Mouse (Mus musculus) liver, postnatal 0 days (tissue): ENCODE results near the gene Kcnb1. TPM values are rescaled to one million over a fixed set of nuclear protein-coding genes. Genes with fewer than 3 reads are reported as not detected.

Source experiments
- ATAC-seq: fragments of 200-750 bp; cut with Nextera tagmentation; 2 replicates; pipeline ENCODE4 v1.8.0; 2017; ENCODE audit warnings: mild to moderate bottlenecking, moderate library complexity
- DNase-seq: peaks from one replicate; pipeline ENCODE4 v3.0.0-alpha.2; 2016
- H3K27ac ChIP-seq: fragments of 300-500 bp; sonication (generic); 2 replicates; pipeline ENCODE4 v1.5.1; 2014; ENCODE audit warnings: antibody characterized with exemption, moderate library complexity, mild to moderate bottlenecking, low read depth
- H3K27me3 ChIP-seq: fragments of 300-500 bp; sonication (generic); 2 replicates; pipeline ENCODE4 v1.6.1; 2014; ENCODE audit warnings: low read length, control low read depth, mixed read lengths; ENCODE audit not compliant: insufficient read depth
- H3K36me3 ChIP-seq: fragments of 300-500 bp; sonication (generic); replicated peaks from 2 replicates; pipeline ENCODE4 v1.6.1; 2014; ENCODE audit warnings: mild to moderate bottlenecking, control low read depth, low read length, moderate library complexity, mixed read lengths; ENCODE audit not compliant: insufficient read depth
- H3K4me1 ChIP-seq: fragments of 300-500 bp; sonication (generic); 2 replicates; pipeline ENCODE4 v1.6.1; 2014; ENCODE audit warnings: antibody characterized with exemption, mild to moderate bottlenecking, control low read depth; ENCODE audit not compliant: insufficient read depth
- H3K4me2 ChIP-seq: fragments of 300-500 bp; sonication (generic); 2 replicates; pipeline ENCODE4 v1.6.1; 2014; ENCODE audit warnings: low read depth, mild to moderate bottlenecking, low read length, moderate library complexity, mixed read lengths
- H3K4me3 ChIP-seq: fragments of 300-500 bp; sonication (generic); 2 replicates; pipeline ENCODE4 v1.5.1; 2014; ENCODE audit warnings: low read depth, low read length
- H3K9ac ChIP-seq: fragments of 300-500 bp; sonication (generic); replicated peaks from 2 replicates; pipeline ENCODE4 v1.6.1; 2014; ENCODE audit warnings: mild to moderate bottlenecking, moderate library complexity
- H3K9me3 ChIP-seq: fragments of 300-500 bp; sonication (generic); 2 replicates; pipeline ENCODE4 v1.6.1; 2016; ENCODE audit warnings: mild to moderate bottlenecking, control low read depth, low read length, mixed read lengths
- CTCF ChIP-seq: sonication (generic); IDR thresholded peaks from 2 replicates; pipeline ENCODE4 v1.5.1; 2016; ENCODE audit warnings: antibody characterized with exemption, low read depth
- EP300 ChIP-seq: IDR thresholded peaks from 2 replicates; pipeline ENCODE4 v1.6.1; 2016; ENCODE audit warnings: antibody characterized with exemption, low read depth, mild to moderate bottlenecking
- WGBS: fragments of 180-500 bp; shearing (Covaris S2); extraction: QIAGEN DNeasy Blood & Tissue Kit; methylation state at CpG from one replicate; pipeline ENCODE4 v1.1.7; 2014; ENCODE audit not compliant: insufficient replicate concordance; 5-methylcytosine and 5-hydroxymethylcytosine counted together
- polyA plus RNA-seq: library from polyadenylated mRNA; unstranded; fragments of >200 nt; fragmentation: Nextera tagmentation; extraction: Ambion mirVana; gene quantifications from 2 replicates; pipeline ENCODE4 v1.2.1, GENCODE M21; 2015

Kcnb1 gene
- polyA plus RNA-seq, 1 experiment from 2014 or later = 0.11 TPM

DNA sequence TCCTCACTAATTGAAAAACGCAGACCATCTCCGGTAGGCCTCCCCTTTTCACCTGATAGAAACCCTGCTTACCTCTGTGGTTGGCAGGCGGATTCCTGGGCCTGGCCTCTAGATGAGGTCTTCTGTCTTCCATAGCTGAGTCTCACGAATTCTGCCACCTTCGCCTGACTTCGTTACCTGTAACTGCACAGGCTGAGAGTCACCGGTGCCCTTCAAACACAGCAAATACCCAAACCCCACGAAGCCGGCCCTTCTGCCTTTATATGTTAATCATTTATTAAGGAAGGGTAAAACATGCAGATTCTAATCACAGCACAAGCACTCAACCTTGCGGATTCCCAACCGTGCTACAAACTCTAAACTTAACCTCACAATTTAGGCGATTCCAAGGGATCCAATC lies 130.0 kb downstream of the Kcnb1 start:
- WGBS = 71% methylated on average over 12 of the region's 12 CpGs
- peak overlapping the region; percentile 53 for H3K9ac ChIP-seq
- no peaks in the 10 kb centered on the region for H3K9me3 ChIP-seq
- H3K4me2 ChIP-seq = peak overlapping the region; percentile 89
- DNase-seq (no peak), ATAC-seq (no peak)
- no peaks in the 10 kb centered on the region for H3K27me3 ChIP-seq
- peak overlapping the region; percentile 65 for H3K27ac ChIP-seq
- TF ChIP-seq EP300 (no peak), CTCF (no peak)
- peak overlapping the region; percentile 92; the same call in 1 of the 2 replicates for H3K4me3 ChIP-seq
- H3K4me1 ChIP-seq = peaks cover 35% of the 10 kb centered on the region
- peaks cover 49% of the 10 kb centered on the region for H3K36me3 ChIP-seq

DNA sequence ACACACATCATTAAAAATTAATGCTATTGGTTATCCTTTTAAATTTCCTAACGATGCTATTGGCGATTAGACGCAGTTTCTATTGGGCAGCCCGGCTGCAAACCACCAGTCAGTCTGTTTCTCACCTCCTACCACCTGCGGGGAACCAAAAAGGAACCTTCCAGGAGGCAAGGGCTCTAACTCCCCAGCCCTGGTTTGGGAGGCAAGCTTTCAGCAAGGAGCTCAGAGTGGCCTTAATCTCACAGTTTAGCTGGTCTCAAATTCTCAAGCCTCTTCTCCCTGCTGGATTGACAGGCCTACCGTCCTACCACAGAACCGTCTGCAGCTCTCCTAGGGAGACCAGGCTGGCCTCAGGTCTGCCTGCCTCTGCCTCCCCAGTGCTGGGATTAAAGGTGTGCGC lies 130.4 kb downstream of the Kcnb1 start:
- H3K36me3 ChIP-seq = peaks cover 49% of the 10 kb centered on the region
- H3K4me2 ChIP-seq = peak overlapping the region; percentile 89
- H3K9ac ChIP-seq = peak overlapping the region; percentile 53
- no peaks in the 10 kb centered on the region for H3K9me3 ChIP-seq
- peaks cover 32% of the 10 kb centered on the region for H3K4me1 ChIP-seq
- 0 out of 2 replicates have a peak overlapping the region, but pooled peaks have one; percentile 92 for H3K4me3 ChIP-seq
- no peaks in the 10 kb centered on the region for H3K27me3 ChIP-seq
- 78% methylated on average over 8 of the region's 8 CpGs for WGBS
- peak overlapping the region; percentile 65 for H3K27ac ChIP-seq
- DNase-seq (no peak), ATAC-seq (no peak)
- TF ChIP-seq CTCF = no peak
- TF ChIP-seq EP300 = no peak

DNA sequence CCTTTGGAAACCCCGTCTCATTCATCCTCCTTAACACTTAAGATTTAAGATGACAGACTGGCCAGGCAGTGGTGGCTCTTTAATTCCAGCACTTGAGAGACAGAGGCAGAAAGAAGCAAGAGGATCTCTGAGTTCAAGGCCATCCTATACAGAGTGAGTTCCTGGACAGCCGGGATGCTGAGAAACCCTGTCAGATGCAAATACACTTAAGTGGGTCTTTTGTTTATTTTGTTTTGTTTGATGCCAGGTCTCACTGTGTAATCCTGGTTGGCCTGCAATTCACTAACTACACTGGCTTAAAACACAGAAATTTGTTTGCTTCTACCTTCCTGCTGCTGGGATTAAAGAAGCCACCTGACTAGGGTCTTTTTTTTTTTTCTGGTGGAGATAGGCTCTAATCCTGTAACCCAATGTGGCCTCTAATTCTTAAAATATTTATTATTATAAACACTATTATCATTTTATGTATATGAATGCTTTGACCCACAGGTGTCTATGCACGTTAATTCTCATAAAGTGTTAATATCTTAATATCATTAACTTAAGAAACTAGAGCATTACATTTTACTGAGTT lies 131.1 kb downstream of the Kcnb1 start:
- Histone ChIP-seq H3K9me3 (no peaks in the 10 kb centered on the region), H3K27ac (peak overlapping the region; percentile 58), H3K9ac (no peak overlapping the region; the same call in 1 of the 2 replicates), H3K36me3 (peaks cover 53% of the 10 kb centered on the region), H3K4me1 (peaks cover 29% of the 10 kb centered on the region), H3K4me2 (peak overlapping the region; percentile 89), H3K27me3 (no peaks in the 10 kb centered on the region), H3K4me3 (no peak overlapping the region)
- no peak for DNase-seq
- TF ChIP-seq EP300 (no peak), CTCF (no peak)
- no peak for ATAC-seq
- 73% methylated on average over 3 of the region's 3 CpGs for WGBS

DNA sequence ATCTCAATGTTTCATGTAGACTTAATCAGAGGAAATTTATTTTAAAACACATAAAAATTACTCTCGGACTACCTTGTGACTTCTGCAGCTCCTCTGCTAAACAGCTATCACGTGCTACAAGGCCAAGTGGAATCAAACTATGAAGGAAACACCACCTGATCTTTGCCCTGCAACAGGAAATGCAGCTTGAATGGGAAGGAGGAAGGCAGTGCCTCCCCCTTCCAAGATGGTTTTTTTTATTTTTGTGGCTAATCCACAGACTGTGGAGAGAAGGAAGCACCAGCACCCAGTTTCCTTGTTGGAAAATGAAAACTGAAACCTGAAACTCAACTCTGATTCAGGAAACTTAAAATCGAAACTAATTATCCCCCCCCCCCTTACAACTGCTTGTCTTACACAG lies 131.8 kb downstream of the Kcnb1 start:
- TF ChIP-seq CTCF (no peak), EP300 (0 out of 2 replicates have a peak, but pooled peaks have one; percentile 22)
- no peak for ATAC-seq
- H3K36me3 ChIP-seq = peaks cover 60% of the 10 kb centered on the region
- no peaks in the 10 kb centered on the region for H3K9me3 ChIP-seq
- no peak overlapping the region for H3K4me3 ChIP-seq
- no peak overlapping the region for H3K9ac ChIP-seq
- H3K27ac ChIP-seq = peak overlapping the region; percentile 58
- no peaks in the 10 kb centered on the region for H3K27me3 ChIP-seq
- WGBS = 47% methylated on average over 3 of the region's 3 CpGs
- peaks cover 32% of the 10 kb centered on the region for H3K4me1 ChIP-seq
- DNase-seq = no peak
- peak overlapping the region; percentile 36; the same call in 1 of the 2 replicates for H3K4me2 ChIP-seq

DNA sequence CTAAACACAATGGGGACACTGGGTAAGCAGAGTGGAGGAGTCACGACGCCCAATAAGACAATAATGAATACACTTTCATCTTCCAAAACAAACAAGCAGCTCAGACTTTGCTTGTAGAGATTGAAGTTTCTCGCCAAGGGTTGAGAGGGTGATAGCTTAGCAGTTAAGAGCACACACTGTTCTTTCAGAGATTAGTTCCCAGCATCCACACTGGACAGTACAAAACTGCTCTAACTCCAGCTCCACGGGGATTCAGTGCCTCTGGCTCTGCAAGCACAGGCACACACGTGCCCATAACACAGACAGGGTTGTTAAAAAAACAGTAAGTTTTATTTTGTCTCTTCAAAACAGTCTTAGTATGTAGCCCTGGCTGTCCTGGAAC lies 133.0 kb downstream of the Kcnb1 start:
- no peaks in the 10 kb centered on the region for H3K27me3 ChIP-seq
- H3K4me1 ChIP-seq = peaks cover 34% of the 10 kb centered on the region
- no peaks in the 10 kb centered on the region for H3K9me3 ChIP-seq
- TF ChIP-seq CTCF = no peak
- TF ChIP-seq EP300 = no peak
- H3K27ac ChIP-seq = no peak overlapping the region
- ATAC-seq (no peak), DNase-seq (no peak)
- WGBS = 88% methylated on average over 5 of the region's 5 CpGs
- H3K4me2 ChIP-seq = no peak overlapping the region
- no peak overlapping the region for H3K4me3 ChIP-seq
- H3K9ac ChIP-seq = no peak overlapping the region
- peaks cover 68% of the 10 kb centered on the region for H3K36me3 ChIP-seq

DNA sequence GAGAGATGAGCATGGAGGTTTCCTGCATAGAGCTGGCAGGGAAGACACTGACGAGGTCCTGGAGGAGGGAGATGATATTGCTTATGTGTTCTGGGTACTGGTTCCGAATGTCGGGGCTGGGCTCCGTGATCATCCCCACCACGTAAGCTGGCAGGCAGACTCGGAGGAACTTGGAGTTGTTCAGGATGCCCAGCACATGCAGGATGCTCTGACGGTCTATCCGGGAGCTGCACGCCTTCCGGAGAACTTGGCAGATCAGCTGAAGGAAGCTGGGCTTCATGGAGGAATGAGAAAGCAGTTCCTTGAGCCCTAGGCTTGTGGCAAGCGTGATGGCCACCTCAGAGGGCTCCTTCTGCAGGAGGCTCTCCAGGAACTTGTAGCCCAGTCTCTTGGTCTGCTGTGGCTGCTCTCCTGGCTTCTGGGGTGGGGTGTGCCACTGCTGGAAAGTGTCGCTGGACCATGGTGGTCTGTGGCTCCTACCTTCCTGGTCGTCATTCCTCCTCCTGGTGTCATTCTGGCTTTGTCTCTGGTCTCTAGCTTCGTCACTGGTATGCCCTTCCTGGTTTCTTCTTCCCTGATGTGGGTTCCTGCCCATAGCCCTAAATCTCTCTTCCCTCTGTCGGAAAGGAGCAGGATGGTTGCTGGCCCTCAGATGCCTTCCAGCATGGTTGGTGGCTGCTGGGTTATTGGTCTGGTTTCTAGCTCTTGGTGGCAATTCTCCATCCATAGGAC lies 133.6 kb downstream of the Kcnb1 start:
- ATAC-seq (no peak), DNase-seq (no peak)
- peaks cover 69% of the 10 kb centered on the region for H3K36me3 ChIP-seq
- H3K27ac ChIP-seq = no peak overlapping the region
- H3K4me1 ChIP-seq = peaks cover 30% of the 10 kb centered on the region
- H3K4me2 ChIP-seq = no peak overlapping the region
- H3K27me3 ChIP-seq = no peaks in the 10 kb centered on the region
- H3K9me3 ChIP-seq = no peaks in the 10 kb centered on the region
- no peak overlapping the region for H3K9ac ChIP-seq
- TF ChIP-seq EP300 (no peak), CTCF (no peak)
- 94% methylated on average over 15 of the region's 15 CpGs for WGBS
- no peak overlapping the region for H3K4me3 ChIP-seq
